Mouse (Mus musculus): ENCODE measurements at regions not wholly inside any gene's neighbourhood (a gene's known extent, or its start where the extent isn't known, plus 50 kb on each side); places are given as distances from the start of the nearest gene placed in this dataset.
"Not testable (repeated sequence)": the region's sequence is repeated elsewhere in the genome, so short reads cannot be mapped to it uniquely, and the experiment has no call there.

- in situ Hi-C loops (cut with MboI; ENCODE audit: low sequenced_read_pairs in 2 of 2, unreplicated experiment in 2 of 2), result no loop called here
- Histone ChIP-seq H3K4me1 (ENCODE audit: control insufficient read depth in 2 of 2, insufficient read depth in 2 of 2, low read length in 2 of 2, poor library complexity in 1 of 2) (no peaks in the 10 kb centered on the region), H3K9ac (ENCODE audit: insufficient read depth, low read depth, low read length, poor library complexity, severe bottlenecking) (no peak overlapping the region), H3K27ac (ENCODE audit: insufficient read depth, low read depth, low read length, poor library complexity, severe bottlenecking) (no peak overlapping the region), H3K36me3 (ENCODE audit: control insufficient read depth, insufficient read depth, low read length, poor library complexity, severe bottlenecking) (no peaks in the 10 kb centered on the region), H3K4me3 (ENCODE audit: insufficient read depth in 1 of 2, low read depth in 1 of 2, low read length in 2 of 2, poor library complexity in 1 of 2, severe bottlenecking in 1 of 2) (no peak overlapping the region), H3K9me3 (ENCODE audit: control insufficient read depth, insufficient read depth, low read depth, low read length) (no peaks in the 10 kb centered on the region)
- DNase-seq (ENCODE audit: low read depth, low spot score), result no peak
- TF ChIP-seq MAFK (IDR thresholded peaks at IDR 0.05; ENCODE audit: insufficient read depth, low read depth, low read length) (no peak), CHD2 (IDR thresholded peaks at IDR 0.05; ENCODE audit: low read depth, low read length) (no peak), ZNF384 (IDR thresholded peaks at IDR 0.05; ENCODE audit: low read depth, low read length) (no peak), ZC3H11A (IDR thresholded peaks at IDR 0.05; ENCODE audit: borderline replicate concordance, low read depth, low read length) (no peak), HCFC1 (IDR thresholded peaks at IDR 0.05; ENCODE audit: borderline replicate concordance, insufficient read depth, low read length) (no peak)
Measured at GRCm38 (mm10) chr14:13055198-13055597, 229.4 kb upstream of the Synpr start.

DNA sequence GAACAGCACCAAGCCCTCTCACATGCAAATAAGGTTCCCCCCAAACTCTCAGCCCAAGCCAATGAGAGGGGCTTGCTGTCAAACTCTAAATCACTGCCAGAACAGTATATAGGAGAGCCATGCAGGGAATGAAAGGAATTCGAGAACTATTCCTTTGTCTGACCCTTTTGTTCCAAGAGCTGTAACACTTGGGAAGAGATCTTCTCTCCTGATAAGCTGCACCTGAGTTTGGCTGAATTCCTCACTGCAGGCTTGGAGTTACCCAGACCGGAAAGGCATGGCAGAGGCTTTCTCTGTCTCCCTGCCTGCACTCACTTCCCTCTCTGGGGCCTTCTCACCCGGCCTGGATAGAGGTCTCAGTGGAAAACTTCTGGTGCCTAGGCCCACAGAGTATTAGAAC is 219.7 kb upstream of the Cadps start:
- DNase-seq (ENCODE audit: low read depth, low spot score); H3K27ac ChIP-seq (ENCODE audit: insufficient read depth, low read depth, low read length, poor library complexity, severe bottlenecking); H3K36me3 ChIP-seq (ENCODE audit: control insufficient read depth, insufficient read depth, low read length, poor library complexity, severe bottlenecking); H3K9ac ChIP-seq (ENCODE audit: insufficient read depth, low read depth, low read length, poor library complexity, severe bottlenecking); H3K4me3 ChIP-seq (ENCODE audit: insufficient read depth in 1 of 2, low read depth in 1 of 2, low read length in 2 of 2, poor library complexity in 1 of 2, severe bottlenecking in 1 of 2); H3K4me1 ChIP-seq (ENCODE audit: control insufficient read depth in 2 of 2, insufficient read depth in 2 of 2, low read length in 2 of 2, poor library complexity in 1 of 2); H3K9me3 ChIP-seq (ENCODE audit: control insufficient read depth, insufficient read depth, low read depth, low read length); in situ Hi-C loops (cut with MboI; ENCODE audit: low sequenced_read_pairs in 2 of 2, unreplicated experiment in 2 of 2): not testable (repeated sequence)

DNA sequence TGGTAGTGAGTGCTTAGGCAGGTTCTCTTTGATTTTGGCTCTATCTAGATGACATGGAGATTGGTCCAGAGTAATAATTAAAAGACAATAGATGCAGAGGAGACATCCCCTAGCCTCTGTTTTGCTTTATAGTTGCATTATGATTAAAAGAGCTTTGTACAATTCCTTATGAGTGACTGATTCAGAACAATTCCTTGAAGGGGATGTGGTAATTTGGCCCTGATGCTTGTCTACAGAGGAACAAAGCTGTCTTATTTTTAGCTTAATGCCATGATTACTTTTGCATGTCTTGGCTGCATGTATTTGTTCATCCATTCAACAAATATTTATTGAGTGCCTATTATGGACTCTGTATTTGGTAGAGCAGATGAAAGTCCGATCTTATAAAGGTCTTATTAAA is 218.9 kb upstream of the Cadps start:
- in situ Hi-C loops (cut with MboI; ENCODE audit: low sequenced_read_pairs in 2 of 2, unreplicated experiment in 2 of 2), result no loop called here
- no peaks in the 10 kb centered on the region for H3K4me1 ChIP-seq (ENCODE audit: control insufficient read depth in 2 of 2, insufficient read depth in 2 of 2, low read length in 2 of 2, poor library complexity in 1 of 2)
- TF ChIP-seq ZNF384 (IDR thresholded peaks at IDR 0.05; ENCODE audit: low read depth, low read length) (no peak), HCFC1 (IDR thresholded peaks at IDR 0.05; ENCODE audit: borderline replicate concordance, insufficient read depth, low read length) (no peak), ZC3H11A (IDR thresholded peaks at IDR 0.05; ENCODE audit: borderline replicate concordance, low read depth, low read length) (no peak), MAFK (IDR thresholded peaks at IDR 0.05; ENCODE audit: insufficient read depth, low read depth, low read length) (no peak), CHD2 (IDR thresholded peaks at IDR 0.05; ENCODE audit: low read depth, low read length) (no peak)
- no peak overlapping the region for H3K9ac ChIP-seq (ENCODE audit: insufficient read depth, low read depth, low read length, poor library complexity, severe bottlenecking)
- H3K36me3 ChIP-seq (ENCODE audit: control insufficient read depth, insufficient read depth, low read length, poor library complexity, severe bottlenecking), result no peaks in the 10 kb centered on the region
- H3K4me3 ChIP-seq (ENCODE audit: insufficient read depth in 1 of 2, low read depth in 1 of 2, low read length in 2 of 2, poor library complexity in 1 of 2, severe bottlenecking in 1 of 2), result no peak overlapping the region
- no peak overlapping the region for H3K27ac ChIP-seq (ENCODE audit: insufficient read depth, low read depth, low read length, poor library complexity, severe bottlenecking)
- no peaks in the 10 kb centered on the region for H3K9me3 ChIP-seq (ENCODE audit: control insufficient read depth, insufficient read depth, low read depth, low read length)
- no peak for DNase-seq (ENCODE audit: low read depth, low spot score)

DNA sequence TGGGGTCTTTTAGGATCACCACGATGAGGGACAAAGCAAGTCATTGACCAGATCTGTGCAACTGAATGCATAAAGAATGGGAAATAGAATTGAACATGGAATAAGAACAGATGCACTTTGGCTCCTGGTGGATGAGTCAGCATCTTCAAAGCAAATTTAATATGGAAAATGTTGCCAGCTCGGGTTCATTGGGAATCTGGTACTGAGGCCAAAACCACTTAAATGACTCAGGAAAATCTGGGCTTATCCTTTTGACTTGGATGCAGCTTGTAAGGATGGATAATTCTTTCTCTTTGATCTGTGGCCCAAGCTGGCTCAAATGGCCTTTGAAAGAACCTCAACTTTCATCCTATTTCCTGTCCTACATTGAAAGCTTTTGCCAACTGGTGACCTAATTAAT is 217.3 kb upstream of the Cadps start:
- Histone ChIP-seq H3K27ac (ENCODE audit: insufficient read depth, low read depth, low read length, poor library complexity, severe bottlenecking) (no peak overlapping the region), H3K36me3 (ENCODE audit: control insufficient read depth, insufficient read depth, low read length, poor library complexity, severe bottlenecking) (no peaks in the 10 kb centered on the region), H3K9me3 (ENCODE audit: control insufficient read depth, insufficient read depth, low read depth, low read length) (no peaks in the 10 kb centered on the region), H3K4me3 (ENCODE audit: insufficient read depth in 1 of 2, low read depth in 1 of 2, low read length in 2 of 2, poor library complexity in 1 of 2, severe bottlenecking in 1 of 2) (no peak overlapping the region), H3K9ac (ENCODE audit: insufficient read depth, low read depth, low read length, poor library complexity, severe bottlenecking) (no peak overlapping the region), H3K4me1 (ENCODE audit: control insufficient read depth in 2 of 2, insufficient read depth in 2 of 2, low read length in 2 of 2, poor library complexity in 1 of 2) (no peaks in the 10 kb centered on the region)
- TF ChIP-seq ZNF384 (IDR thresholded peaks at IDR 0.05; ENCODE audit: low read depth, low read length) (no peak), CHD2 (IDR thresholded peaks at IDR 0.05; ENCODE audit: low read depth, low read length) (no peak), MAFK (IDR thresholded peaks at IDR 0.05; ENCODE audit: insufficient read depth, low read depth, low read length) (no peak), ZC3H11A (IDR thresholded peaks at IDR 0.05; ENCODE audit: borderline replicate concordance, low read depth, low read length) (no peak), HCFC1 (IDR thresholded peaks at IDR 0.05; ENCODE audit: borderline replicate concordance, insufficient read depth, low read length) (no peak)
- DNase-seq (ENCODE audit: low read depth, low spot score), result no peak
- in situ Hi-C loops (cut with MboI; ENCODE audit: low sequenced_read_pairs in 2 of 2, unreplicated experiment in 2 of 2), result no loop called here

DNA sequence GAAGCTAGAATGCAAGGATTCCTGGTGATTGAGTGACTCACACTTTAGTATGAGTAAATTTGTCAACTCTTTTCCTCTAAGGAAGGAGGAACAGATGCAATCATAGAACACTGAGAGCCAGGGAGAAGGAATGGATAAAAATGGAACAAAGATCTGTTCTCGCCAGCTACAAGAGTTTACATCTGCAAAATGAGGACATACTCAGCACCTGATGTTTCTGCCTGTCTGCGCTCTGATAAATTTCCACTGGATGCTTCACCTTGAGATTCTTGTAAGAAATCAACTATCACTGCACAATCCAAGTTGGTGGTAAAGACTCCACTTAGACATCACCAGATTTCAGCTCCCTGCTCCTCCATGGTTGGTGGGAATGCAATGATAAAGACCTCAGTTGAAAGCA is 214.5 kb upstream of the Cadps start:
- DNase-seq (ENCODE audit: low read depth, low spot score), result no peak
- no peak overlapping the region for H3K27ac ChIP-seq (ENCODE audit: insufficient read depth, low read depth, low read length, poor library complexity, severe bottlenecking)
- in situ Hi-C loops (cut with MboI; ENCODE audit: low sequenced_read_pairs in 2 of 2, unreplicated experiment in 2 of 2), result no loop called here
- TF ChIP-seq ZNF384 (IDR thresholded peaks at IDR 0.05; ENCODE audit: low read depth, low read length) (no peak), CHD2 (IDR thresholded peaks at IDR 0.05; ENCODE audit: low read depth, low read length) (no peak), ZC3H11A (IDR thresholded peaks at IDR 0.05; ENCODE audit: borderline replicate concordance, low read depth, low read length) (no peak), MAFK (IDR thresholded peaks at IDR 0.05; ENCODE audit: insufficient read depth, low read depth, low read length) (no peak), HCFC1 (IDR thresholded peaks at IDR 0.05; ENCODE audit: borderline replicate concordance, insufficient read depth, low read length) (no peak)
- H3K4me1 ChIP-seq (ENCODE audit: control insufficient read depth in 2 of 2, insufficient read depth in 2 of 2, low read length in 2 of 2, poor library complexity in 1 of 2), result no peaks in the 10 kb centered on the region
- no peak overlapping the region for H3K9ac ChIP-seq (ENCODE audit: insufficient read depth, low read depth, low read length, poor library complexity, severe bottlenecking)
- no peaks in the 10 kb centered on the region for H3K36me3 ChIP-seq (ENCODE audit: control insufficient read depth, insufficient read depth, low read length, poor library complexity, severe bottlenecking)
- H3K9me3 ChIP-seq (ENCODE audit: control insufficient read depth, insufficient read depth, low read depth, low read length), result no peaks in the 10 kb centered on the region
- no peak overlapping the region for H3K4me3 ChIP-seq (ENCODE audit: insufficient read depth in 1 of 2, low read depth in 1 of 2, low read length in 2 of 2, poor library complexity in 1 of 2, severe bottlenecking in 1 of 2)
